Mouse (Mus musculus) kidney, postnatal 36 days (tissue): ENCODE data around the gene Anxa5.

Experiments used
- DNase-seq, 2 experiments: peaks; one replicate each; pipeline ENCODE4 v3.0.0; 2021 to 2022; ENCODE audit warnings: mixed read lengths in 2 of 2

Anxa5 gene

DNA sequence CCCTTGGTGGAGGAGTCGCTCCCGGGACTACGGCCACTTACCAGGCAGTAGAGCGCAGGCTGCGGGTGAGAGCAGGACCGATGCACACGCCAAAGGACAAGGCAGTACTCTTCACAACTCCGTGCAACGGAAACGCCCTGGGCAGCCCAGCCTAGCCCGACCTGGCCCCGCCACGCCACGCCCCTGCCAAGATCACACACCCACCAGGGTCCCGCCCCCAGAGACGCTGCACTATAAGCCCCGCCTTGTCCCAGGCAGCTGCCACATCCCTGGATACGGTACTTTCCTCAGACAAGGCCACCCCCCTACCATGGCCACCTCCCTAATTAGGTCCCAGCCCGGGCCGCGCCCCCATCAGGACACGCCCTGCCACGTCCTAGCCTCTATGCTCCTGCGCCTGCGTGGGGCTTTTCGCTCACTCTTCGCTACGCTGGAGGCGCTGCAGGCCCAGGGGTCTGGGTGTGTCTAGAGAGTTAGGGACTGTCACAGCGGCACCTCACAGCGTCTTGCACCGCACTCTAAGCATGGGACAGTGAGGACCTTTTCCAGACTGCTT is at the start of gene Anxa5, which contains the start of gene 1810062G17Rik:
Anxa5 (minus strand) TSS at position 363 of the 556 bp plus-strand sequence.
1810062G17Rik (plus strand) TSS at position 406 of the 556 bp plus-strand sequence.
- DNase-seq, result peak; percentile 97 to 99

DNA sequence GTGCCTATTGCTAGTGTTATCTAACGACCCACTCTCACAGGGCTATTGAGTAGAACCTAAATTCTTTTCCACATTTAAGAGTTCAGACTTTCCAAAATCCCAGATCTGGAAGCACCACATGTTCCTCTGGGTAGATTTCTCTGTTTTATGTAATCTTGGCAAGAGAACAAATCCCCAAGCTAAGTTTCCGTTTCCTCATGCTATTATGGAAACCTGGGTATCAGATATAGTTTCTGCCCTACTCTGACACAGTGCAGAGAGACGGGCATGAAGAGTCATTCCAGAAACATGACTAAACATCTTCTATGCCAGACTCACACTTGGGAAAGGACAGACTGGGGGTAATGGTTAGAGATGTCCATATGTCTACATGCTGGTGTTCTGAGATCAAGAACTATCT is 48.8 kb upstream of the Anxa5 start:
- DNase-seq, result no peak

DNA sequence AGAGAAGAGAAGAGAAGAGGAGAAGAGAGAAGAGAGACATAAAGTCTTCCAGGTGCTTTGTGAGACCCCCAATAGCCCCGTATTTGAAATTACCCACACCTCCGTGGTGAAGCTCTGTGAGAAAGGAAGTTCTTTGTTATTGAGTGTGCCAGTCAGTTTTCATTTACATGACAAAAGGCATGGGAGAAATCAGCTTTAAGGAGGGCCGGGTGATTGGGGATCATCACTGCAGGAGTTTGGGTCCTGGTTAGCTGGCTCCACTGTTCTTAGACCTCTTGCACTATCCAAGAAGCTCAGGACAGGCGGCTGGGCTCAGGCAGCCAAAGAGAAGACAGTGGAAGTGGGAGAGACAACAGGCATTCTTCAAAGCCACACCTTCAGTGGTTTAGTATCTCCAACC is 46.4 kb upstream of the Anxa5 start:
- no peak for DNase-seq

DNA sequence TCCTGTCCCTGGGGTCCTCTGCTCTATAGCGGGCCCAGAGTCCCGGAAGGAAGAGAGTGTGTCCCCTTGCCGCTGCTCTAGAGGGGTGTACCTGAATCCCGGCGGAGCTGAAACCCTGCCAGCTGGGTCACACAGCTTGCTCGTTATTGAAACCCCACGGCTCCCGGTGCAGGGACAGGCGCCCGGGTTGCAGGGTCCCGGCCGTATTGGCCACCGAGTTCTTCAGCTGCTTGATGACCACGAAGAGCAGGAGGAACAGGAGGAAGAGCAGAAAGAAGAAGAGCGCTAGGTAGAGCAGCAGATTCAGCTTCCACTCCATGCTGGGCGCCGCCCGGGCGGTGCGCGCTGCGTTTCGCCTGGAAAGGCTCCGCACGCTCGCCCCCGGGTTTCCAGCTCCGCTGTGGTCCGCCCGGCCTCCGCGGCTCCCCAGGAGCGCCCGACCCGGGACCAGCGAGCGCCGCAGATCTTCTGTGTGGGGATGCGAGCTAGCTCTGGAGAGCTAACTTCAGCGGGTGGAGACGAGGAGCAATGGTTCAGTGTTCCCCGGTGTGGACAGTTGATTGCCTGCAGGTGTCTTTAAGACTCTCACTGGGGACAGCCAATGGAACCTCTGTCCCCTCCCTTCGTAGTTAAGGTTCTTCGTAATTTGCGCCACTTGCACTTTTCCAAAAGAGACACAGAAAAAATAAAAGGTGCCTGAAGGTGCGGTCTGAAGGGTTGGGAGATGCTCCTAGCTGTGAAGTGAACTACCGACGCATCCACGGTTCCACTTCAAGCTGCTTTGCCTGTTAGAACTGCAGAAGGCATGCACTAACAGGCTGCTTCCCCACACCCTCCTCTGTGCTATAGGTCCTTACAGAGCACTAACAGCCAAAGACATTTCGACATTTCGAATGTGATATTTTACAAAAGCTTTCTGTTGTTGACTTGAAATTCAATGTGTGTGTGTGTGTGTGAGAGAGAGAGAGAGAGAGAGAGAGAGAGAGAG is 45.7 kb upstream of the Anxa5 start, which contains the start of gene Gm11549:
Gm11549 (minus strand) TSS at position 741 of the 988 bp plus-strand sequence.
- peak in 1 of 2 experiments; percentile 19 for DNase-seq

DNA sequence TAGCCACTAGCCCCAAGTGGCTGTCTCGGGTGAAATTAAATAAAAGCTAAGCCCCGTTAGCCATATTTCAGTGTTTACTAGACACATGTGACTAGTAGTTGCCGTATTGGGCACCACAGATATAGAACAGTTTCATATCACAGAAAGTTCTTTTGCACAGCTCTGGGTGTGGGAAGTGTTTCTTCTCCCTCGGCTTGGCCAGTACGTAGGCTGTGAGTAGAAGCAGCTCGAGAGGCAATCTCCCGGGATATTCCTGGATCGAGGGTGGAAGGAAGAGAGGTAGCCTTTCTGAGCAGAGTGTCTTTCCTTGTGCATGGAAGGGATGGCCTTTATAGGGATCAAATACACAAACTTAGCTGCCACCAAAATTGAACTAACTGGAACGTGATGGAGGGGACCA is 40.5 kb upstream of the Anxa5 start:
- no peak for DNase-seq

DNA sequence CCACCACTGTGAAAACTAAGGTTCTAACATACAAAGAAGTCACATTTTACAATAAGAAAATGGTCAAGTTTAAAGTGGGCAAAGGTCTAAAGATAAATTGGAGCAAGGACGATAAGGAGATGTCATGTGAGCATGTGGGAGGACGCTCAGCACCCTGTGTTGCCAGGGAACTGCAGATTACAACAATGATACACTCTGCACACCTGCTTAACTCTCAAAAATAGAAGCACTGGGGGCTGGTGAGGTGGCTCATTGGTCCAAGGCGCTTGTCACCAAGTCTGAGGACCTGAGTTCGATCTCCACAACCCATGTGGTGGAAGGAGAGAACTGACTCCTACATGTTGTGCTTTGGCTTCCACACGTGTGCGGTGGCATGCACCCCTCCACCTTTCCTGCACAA is 35.8 kb upstream of the Anxa5 start:
- no peak for DNase-seq

DNA sequence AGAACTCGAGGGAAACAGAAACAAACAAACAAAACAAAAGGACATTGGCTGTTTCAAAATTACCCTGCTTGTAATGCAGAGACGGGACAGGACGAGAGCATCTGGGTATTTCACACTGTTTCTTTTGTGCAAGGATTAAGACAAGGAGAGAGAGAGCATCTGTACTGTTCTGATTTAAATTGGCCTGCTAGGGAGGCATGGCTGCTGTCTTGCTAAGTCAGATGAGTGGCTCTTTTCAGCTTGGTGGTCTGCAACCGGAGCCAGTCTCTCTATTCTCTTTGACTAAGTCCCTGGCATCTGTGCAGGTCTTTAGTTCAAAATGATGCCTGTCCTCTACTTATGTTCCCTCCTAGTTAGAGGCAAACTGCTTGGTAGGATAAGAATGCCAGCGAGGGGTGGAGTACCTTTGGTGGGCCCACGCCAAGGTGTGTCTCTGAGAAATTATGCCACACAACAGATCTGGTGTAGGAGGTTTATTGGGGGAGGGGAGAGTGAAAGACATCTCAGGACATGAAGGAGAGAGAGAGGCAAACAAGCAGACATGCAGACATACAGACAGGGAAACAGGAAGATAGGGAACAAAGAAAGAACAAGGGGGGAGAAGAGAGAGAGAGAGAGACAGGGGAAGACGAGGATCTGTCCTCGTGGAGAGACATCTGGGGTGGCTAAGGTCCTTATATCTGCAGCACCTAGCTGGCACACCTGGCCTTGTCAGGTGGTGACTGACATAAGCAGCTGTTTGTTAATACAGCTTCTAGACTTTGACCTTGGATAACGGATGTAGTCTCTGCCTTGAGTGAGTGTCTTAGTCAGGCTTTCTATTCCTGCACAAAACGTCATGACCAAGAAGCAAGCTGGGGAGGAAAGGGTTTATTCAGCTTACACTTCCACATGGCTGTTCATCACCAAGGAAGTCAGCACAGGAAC is 30.4 kb upstream of the Anxa5 start:
- DNase-seq, result no peak

DNA sequence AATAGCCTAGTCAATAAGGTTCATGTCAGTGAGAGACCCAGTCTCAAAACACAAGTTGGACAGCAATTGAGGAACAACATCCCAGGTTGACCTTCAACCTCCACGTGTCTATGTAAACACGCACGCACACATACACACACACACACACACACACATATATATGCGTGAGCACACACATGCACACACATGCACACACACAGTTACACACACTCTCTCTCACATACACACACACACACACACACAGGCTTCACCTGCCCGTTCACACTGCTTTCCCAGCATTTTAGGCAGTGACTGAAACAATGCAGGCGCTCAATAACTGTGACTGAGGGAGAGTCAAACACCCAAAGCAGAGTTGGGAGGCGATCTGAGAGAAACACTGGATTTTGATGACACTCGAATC is 29.6 kb upstream of the Anxa5 start:
- DNase-seq, result no peak

DNA sequence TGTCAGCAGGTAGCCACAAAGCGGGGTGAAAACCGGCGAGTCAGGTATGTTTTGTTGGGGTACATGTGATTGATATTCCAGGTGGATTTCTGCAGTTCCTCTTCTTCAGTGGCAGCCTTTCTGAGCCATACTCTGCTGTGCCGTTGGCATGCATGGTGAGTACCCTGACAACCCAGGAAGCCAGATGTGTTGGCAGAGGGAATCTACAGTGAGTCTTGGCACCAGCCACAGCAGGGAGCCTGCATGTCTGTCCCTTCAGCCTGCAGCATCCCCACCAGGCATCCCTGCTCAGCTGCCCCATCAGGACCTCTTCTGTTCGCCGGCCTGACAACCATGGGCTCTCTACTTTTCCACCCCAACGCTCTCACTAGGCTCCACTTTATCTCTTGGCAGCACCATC is 25.9 kb upstream of the Anxa5 start:
- DNase-seq, result no peak

DNA sequence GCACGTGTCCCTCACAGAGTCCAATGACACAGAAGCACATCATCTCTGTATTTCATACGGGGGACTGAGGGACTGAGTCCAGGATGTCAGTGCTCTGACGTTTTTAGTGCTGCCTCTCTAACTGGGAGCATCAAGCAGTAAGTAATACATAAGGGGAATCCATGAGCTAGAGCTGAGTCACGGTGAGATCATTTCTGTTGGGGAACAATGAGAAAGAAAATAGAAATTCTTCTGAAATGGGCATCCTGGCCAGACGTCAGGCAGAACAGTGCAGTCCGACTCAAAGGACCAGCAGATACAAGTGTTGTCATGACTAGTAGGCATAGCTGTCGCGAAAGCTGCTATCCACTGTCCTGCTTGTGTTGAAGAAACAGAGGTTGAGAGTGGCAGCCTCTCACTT is 25.3 kb upstream of the Anxa5 start:
- DNase-seq, result no peak

DNA sequence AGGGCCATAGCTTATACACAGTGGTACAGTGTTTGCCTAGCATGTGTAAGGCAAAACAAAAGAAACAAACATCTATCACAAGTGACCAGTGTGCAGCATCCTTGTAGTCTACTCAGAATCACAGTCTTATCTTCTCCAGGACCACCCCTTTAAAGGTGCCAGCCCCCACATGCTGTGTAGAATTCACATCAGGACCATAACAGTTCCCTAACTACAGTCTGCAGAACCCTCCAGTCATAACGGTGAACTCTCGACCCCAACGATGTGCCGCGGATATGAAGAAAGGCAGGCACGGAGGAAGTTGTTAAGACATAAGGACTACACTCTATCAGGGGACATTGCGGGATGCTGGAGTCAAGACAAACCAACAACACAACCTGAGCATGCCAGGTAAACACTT is 23.7 kb upstream of the Anxa5 start:
- DNase-seq, result no peak

DNA sequence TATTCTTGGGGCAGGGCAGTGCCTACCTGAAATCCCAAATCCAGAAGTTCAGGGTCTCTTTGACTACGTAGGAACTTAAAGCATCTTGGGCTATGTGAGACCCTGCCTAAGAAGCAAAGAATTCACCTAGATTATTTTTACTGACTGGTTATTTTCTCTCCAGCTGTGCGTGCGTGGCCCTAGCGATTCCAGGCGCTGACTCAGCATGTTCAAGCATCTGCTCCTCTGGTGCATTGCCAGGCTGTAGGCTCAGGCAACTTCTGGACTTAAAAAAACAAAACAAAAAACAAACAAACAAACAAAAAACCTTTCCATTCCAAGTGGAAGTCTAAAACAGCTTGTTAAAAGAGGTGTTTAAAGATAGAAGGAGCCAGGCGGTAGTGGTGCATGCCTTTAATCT is 22.5 kb upstream of the Anxa5 start:
- no peak for DNase-seq

DNA sequence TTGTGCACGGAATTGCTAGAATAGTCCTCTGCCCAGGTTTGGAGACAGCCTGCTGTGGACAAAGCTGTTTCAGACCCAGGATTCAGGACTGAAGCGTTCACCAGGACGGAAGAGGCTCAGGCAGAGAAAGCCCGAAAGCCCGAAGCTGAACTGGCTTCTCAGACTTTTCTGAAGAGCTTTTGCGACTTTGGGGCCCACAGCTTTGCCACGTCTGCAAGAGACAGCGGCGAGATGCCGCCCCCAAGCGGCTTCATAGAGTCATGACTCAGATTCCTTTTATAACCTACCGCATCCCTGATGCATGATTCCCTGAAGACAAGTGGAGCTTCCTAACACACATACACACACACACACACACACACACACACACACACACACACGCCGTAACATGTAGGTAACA is 21.1 kb upstream of the Anxa5 start:
- DNase-seq, result peak; percentile 57 to 87

DNA sequence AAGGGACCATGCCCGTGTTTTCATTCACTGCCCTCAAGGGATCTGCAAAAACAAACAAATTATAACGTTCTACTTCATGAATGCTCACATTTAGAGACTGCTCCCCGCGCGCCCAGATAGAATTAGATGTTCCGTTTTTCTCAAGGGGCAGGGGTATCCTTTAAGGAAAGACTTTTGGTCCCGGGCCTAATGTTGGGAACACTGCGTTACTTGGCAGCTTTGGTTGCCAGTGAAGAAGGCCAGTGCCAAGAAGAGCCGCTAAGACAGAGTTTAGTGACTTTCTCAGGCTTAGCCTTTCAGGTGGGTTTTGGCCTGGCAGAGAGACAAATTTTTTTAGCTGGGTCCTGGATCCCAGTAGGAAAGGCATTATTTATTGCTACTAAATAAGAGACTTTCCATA is 20.6 kb upstream of the Anxa5 start:
- DNase-seq, result no peak

DNA sequence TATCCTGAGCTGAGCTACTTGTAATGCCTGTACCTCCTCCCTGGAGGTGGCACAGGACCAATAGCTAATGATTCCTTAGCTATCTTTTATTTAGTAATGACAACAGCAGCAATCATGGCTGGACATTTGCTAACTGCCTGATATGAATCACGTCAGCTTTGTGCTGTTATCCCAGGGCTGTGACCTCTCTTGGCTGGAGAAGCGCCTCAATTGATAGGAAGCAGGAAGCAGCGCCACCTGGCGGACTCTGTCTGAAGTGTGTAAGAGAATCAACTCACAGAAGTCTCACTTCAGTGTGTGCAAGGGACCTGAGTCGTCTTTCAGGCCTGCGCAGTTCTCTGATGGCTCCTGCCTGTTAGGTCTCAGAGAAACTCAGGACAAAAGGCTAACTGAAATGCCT is 19.7 kb upstream of the Anxa5 start:
- peak; percentile 87 to 96 for DNase-seq

DNA sequence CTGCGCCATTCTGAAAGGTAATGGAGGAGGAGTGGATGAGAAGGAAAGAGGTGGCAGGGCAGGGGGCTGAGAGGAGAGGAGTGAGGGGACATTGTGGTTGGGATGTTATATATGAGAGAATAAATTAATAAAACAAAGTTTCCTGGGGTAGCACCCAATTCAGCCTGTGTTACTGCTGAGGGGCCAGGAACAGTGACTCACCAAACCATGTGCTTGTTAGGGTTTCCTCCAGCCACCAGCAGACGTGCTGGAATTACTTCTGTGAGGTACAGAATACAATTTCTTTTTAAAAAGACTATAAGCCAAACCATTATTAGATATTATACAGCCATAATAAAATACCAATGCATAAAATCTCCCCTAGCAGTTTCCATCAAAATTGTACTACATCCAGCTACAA is 18.9 kb upstream of the Anxa5 start:
- DNase-seq, result no peak

DNA sequence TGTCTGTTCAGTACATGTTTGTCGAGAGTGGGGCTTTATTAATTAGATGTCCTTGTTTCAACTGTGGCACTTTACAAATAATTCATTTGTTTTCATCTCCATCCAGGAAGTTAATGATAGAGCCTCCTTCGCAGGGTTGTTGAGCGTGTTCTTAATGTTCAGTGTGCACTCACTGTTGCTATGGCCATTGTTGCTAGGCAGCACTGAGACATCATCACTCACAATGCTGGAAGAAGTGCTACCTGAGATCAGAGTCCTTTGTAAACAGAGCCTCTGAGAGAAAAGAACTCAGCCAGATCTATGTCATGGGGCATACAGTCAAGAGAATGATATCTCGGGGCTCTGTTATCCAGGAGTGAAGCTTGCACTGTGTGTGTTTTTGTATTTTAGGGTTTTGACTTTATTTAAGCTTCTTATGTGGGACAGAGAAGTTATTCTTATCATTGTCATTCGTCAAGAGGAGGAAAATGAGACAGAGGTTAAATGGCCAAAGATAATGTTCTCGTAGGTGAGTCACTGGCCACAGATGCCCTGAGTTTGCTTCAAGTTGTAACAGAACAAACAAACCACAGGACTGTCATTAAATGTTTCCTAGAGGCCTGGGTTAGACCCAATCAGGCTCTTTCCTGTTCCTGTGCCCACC is 18.1 kb upstream of the Anxa5 start:
- DNase-seq, result no peak

DNA sequence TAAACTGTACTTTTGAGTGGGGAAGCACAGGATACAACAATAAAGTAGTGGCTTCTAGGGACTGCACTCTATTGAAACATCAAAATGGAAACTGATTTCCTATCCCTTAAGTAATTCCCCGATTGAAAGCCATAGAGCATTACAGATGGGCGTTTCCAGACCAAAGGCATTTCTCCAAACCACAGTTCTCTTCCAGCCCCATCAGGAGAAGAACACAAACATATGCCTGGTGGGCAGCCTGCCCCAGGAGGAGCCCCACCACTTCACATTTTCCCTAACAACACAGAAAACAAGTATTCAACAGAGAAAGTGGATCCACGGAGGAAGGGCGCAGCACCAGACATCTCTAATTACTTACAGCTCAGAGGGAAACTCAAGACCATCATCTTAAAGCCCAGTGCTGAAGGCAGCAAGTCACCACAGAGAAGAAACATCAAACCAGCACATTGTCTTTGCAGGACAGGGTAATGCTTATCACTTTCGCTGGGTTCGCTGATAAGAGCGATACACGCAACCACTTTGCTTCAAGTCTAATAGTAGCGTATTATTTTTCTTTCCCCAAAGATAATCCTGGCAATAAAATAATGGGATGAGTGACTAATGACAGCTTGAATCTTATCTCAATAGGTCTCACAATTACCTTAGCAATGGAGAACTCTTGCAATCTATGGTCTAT is 17.2 kb upstream of the Anxa5 start:
- DNase-seq, result no peak

DNA sequence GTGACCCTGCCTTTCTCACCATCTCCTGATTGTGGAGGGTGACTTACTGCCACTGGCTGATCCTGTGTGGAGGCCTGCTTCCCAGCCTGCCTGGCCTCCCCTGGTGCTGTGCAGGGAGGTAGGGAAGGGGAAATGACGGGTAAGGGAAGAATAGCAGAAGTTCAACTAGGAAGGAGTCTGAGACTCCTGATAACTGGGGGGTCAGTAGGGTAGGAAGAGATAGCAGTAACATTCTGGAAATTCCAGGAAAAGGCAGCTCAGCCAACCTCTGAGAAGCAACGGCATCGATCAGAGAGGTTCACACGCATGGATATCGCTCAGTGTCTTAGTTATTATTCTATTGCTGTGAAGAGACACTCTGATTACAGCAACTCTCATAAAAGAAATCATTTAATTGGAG is 15.8 kb upstream of the Anxa5 start:
- DNase-seq, result no peak

DNA sequence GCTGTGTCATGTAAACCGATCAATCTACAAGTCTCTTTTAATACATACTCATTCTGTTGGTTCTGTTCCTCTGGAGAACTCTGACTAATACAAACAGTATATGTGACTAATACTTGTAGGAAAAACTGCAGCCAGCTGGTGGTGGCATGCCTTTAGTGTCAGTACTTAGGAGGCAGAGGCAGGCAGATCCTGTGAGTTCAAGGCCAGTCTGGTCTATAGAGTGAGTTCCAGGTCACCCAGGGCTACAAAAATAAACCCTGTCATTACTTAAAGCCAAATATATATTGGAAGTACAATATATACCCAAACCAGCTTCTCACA is 13.9 kb upstream of the Anxa5 start:
- DNase-seq, result no peak

DNA sequence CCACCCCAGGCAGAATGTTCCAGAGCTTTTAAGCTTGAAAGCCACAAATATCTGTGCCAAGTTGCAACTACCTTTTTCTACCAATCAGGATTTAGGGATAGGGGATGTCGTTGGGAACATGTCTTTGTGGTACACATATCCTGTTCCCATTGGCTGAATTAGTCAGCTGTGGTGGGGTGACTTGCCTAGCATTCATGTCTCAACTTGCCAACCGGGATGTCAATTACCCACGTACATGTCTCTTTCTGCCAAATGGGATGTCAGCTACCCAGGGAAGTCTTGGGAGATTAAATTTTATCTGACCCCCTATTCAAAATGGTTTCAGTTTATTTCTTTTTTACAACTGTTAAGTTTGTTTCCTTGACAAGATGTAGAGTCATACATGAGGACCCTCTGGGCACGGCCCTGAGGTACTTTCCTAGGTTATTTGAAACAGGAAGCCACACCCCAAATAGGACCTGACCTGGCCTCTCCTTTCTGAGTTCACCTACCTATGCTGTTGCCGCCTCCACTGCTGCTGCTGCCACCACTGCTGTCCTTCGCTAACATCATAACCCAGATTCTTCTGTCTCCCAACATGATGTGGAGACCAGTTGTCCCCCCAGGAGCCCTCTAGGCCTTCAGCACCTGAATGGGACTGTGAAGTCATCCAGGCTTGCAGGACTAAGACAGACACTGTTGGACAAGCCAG is 13.3 kb upstream of the Anxa5 start:
- no peak for DNase-seq

DNA sequence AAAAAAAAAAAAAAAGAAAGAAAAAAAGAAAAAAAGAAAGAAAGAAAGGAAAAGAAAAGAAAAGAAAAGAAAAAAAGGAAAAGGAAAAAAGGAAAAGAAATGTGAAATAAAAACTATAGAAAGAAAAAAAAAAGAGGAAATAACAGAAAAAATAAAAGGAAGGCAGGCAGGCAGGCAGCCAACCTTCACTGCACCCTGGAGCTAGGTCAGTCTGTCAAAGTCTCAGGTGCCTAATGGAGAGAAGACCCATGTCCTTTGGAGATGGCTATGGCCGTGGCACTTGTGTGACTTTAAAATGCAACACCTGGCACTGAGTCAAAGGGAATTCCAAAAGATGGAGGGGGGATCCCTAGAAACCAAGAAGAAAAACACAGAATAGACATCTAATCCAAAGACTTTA is 12.7 kb upstream of the Anxa5 start:
- DNase-seq, result no peak
